Mouse (Mus musculus): ENCODE data around the gene Dhx37. TPM values are rescaled to one million over a fixed set of nuclear protein-coding genes. Genes with fewer than 3 reads are reported as not detected.
"Not testable (repeated sequence)": the region's sequence is repeated elsewhere in the genome, so short reads cannot be mapped to it uniquely, and the experiment has no call there.

Dhx37 gene
- polyA plus RNA-seq, 1 experiment, result 21.4 TPM

- H3K4me3 ChIP-seq (replicated peaks; ENCODE audit: insufficient read depth, low read depth, low read length), result no peak overlapping the region
- TF ChIP-seq CTCF (IDR thresholded peaks at IDR 0.05; ENCODE audit: borderline replicate concordance, insufficient read depth, low read depth, low read length), result no peak
- TF ChIP-seq POLR2A (IDR thresholded peaks at IDR 0.05; ENCODE audit: borderline replicate concordance, insufficient read depth, low read length), result no peak
- 69% methylated on average over 4 of the region's 4 CpGs for WGBS
- no peaks in the 10 kb centered on the region for H3K27me3 ChIP-seq (ENCODE audit: control insufficient read depth, insufficient read depth, low read length)
- no peak overlapping the region for H3K27ac ChIP-seq (ENCODE audit: insufficient read depth, low read length)
- peaks cover 11% of the 10 kb centered on the region for H3K4me1 ChIP-seq (ENCODE audit: control insufficient read depth, insufficient read depth, low read length)
- no peak for DNase-seq
Measured at GRCm38 (mm10) chr5:125413763-125414162, 20.2 kb downstream of the Dhx37 start.

GRCm38 (mm10) chr5:125412536-125412935 is 21.4 kb downstream of the Dhx37 start:
- H3K4me3 ChIP-seq (replicated peaks; ENCODE audit: insufficient read depth, low read depth, low read length); H3K27ac ChIP-seq (ENCODE audit: insufficient read depth, low read length); H3K27me3 ChIP-seq (ENCODE audit: control insufficient read depth, insufficient read depth, low read length); H3K4me1 ChIP-seq (ENCODE audit: control insufficient read depth, insufficient read depth, low read length); DNase-seq: not testable (repeated sequence)
- 81% methylated on average over 8 of the region's 8 CpGs for WGBS

GRCm38 (mm10) chr5:125411972-125412530 is 21.9 kb downstream of the Dhx37 start:
- DNase-seq, result peak in 1 of 2 experiments; percentile 60
- no peaks in the 10 kb centered on the region for H3K27me3 ChIP-seq (ENCODE audit: control insufficient read depth, insufficient read depth, low read length)
- H3K4me3 ChIP-seq (replicated peaks; ENCODE audit: insufficient read depth, low read depth, low read length), result no peak overlapping the region
- peak; percentile 66 for TF ChIP-seq CTCF (IDR thresholded peaks at IDR 0.05; ENCODE audit: borderline replicate concordance, insufficient read depth, low read depth, low read length)
- no peak for TF ChIP-seq POLR2A (IDR thresholded peaks at IDR 0.05; ENCODE audit: borderline replicate concordance, insufficient read depth, low read length)
- 58% methylated on average over 5 of the region's 5 CpGs for WGBS
- H3K4me1 ChIP-seq (ENCODE audit: control insufficient read depth, insufficient read depth, low read length), result no peaks in the 10 kb centered on the region
- H3K27ac ChIP-seq (ENCODE audit: insufficient read depth, low read length), result no peak overlapping the region

DNA sequence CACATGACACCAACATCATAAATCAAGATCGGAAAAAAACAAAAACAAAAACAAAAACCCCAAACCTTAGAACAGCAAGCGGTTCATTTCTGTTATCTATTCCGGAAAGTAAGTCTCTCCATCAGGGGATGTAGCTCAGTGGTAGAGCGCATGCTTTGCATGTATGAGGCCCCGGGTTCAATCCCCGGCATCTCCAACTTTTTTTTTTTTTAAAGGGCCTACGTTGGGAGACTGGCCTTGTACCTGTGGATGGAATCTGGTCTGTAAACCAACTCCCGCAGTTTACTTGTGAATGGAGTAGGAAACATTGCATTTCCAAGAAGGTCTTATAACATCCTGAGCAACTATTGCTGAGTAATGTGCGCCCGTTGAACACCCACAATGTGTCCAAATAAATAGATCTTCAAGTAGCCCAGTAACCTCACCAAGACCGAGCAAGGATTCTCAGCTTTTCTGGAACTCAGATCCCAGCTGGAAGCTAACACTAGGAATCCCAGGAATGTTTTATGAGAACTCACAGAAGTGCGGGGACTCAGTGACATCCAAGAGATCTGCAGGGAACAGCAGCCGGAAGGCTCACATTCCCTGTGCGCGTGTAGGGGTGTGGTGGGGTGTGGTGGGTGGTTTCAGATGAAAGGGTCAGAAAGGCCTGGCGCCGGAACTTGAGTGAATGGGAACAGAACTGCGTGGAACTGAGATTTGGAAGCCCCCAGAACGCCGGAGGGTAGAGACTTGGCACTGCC is 24.4 kb downstream of the Dhx37 start:
- 47% methylated on average over 20 of the region's 20 CpGs for WGBS
- H3K27ac ChIP-seq (ENCODE audit: insufficient read depth, low read length), result no peak overlapping the region
- TF ChIP-seq POLR2A (IDR thresholded peaks at IDR 0.05; ENCODE audit: borderline replicate concordance, insufficient read depth, low read length), result no peak
- TF ChIP-seq CTCF (IDR thresholded peaks at IDR 0.05; ENCODE audit: borderline replicate concordance, insufficient read depth, low read depth, low read length), result no peak
- DNase-seq, result no peak
- H3K27me3 ChIP-seq (ENCODE audit: control insufficient read depth, insufficient read depth, low read length), result no peaks in the 10 kb centered on the region
- no peak overlapping the region for H3K4me3 ChIP-seq (replicated peaks; ENCODE audit: insufficient read depth, low read depth, low read length)
- peaks cover 3% of the 10 kb centered on the region; the same call in 1 of the 2 replicates for H3K4me1 ChIP-seq (ENCODE audit: control insufficient read depth, insufficient read depth, low read length)

GRCm38 (mm10) chr5:125408842-125409241 is 25.1 kb downstream of the Dhx37 start:
- Histone ChIP-seq H3K27me3 (ENCODE audit: control insufficient read depth, insufficient read depth, low read length) (no peaks in the 10 kb centered on the region), H3K4me3 (replicated peaks; ENCODE audit: insufficient read depth, low read depth, low read length) (no peak overlapping the region), H3K4me1 (ENCODE audit: control insufficient read depth, insufficient read depth, low read length) (peaks cover 3% of the 10 kb centered on the region; the same call in 1 of the 2 replicates), H3K27ac (ENCODE audit: insufficient read depth, low read length) (no peak overlapping the region)
- WGBS, result 15% methylated on average over 13 of the region's 13 CpGs
- TF ChIP-seq POLR2A (IDR thresholded peaks at IDR 0.05; ENCODE audit: borderline replicate concordance, insufficient read depth, low read length) (no peak), CTCF (IDR thresholded peaks at IDR 0.05; ENCODE audit: borderline replicate concordance, insufficient read depth, low read depth, low read length) (no peak)
- DNase-seq, result peak; percentile 67 to 71

- Histone ChIP-seq H3K4me3 (replicated peaks; ENCODE audit: insufficient read depth, low read depth, low read length) (no peak overlapping the region), H3K27me3 (ENCODE audit: control insufficient read depth, insufficient read depth, low read length) (no peaks in the 10 kb centered on the region), H3K27ac (ENCODE audit: insufficient read depth, low read length) (no peak overlapping the region), H3K4me1 (ENCODE audit: control insufficient read depth, insufficient read depth, low read length) (peaks cover 3% of the 10 kb centered on the region; the same call in 1 of the 2 replicates)
- no peak for DNase-seq
- TF ChIP-seq CTCF (IDR thresholded peaks at IDR 0.05; ENCODE audit: borderline replicate concordance, insufficient read depth, low read depth, low read length), result no peak
- TF ChIP-seq POLR2A (IDR thresholded peaks at IDR 0.05; ENCODE audit: borderline replicate concordance, insufficient read depth, low read length), result no peak
- WGBS, result 79% methylated on average over 14 of the region's 14 CpGs
Measured at GRCm38 (mm10) chr5:125407910-125408575, 25.9 kb downstream of the Dhx37 start.

GRCm38 (mm10) chr5:125407020-125407830 is 26.7 kb downstream of the Dhx37 start:
- Histone ChIP-seq H3K27ac (ENCODE audit: insufficient read depth, low read length) (no peak overlapping the region), H3K4me3 (replicated peaks; ENCODE audit: insufficient read depth, low read depth, low read length) (peak overlapping the region; percentile 77), H3K27me3 (ENCODE audit: control insufficient read depth, insufficient read depth, low read length) (no peaks in the 10 kb centered on the region), H3K4me1 (ENCODE audit: control insufficient read depth, insufficient read depth, low read length) (peaks cover 3% of the 10 kb centered on the region; the same call in 1 of the 2 replicates)
- WGBS, result 65% methylated on average over 13 of the region's 13 CpGs
- DNase-seq, result no peak
- TF ChIP-seq CTCF (IDR thresholded peaks at IDR 0.05; ENCODE audit: borderline replicate concordance, insufficient read depth, low read depth, low read length), result no peak
- TF ChIP-seq POLR2A (IDR thresholded peaks at IDR 0.05; ENCODE audit: borderline replicate concordance, insufficient read depth, low read length), result no peak

All from cerebellum, adult 2 months (tissue).